Mouse (Mus musculus): Measurements from ENCODE around the gene Gm9887. TPM values are rescaled to one million over a fixed set of nuclear protein-coding genes. Genes with fewer than 3 reads are reported as not detected.
"Not testable (repeated sequence)": the region's sequence is repeated elsewhere in the genome, so short reads cannot be mapped to it uniquely, and the experiment has no call there.

Gm9887 gene
- polyA plus RNA-seq, 1 experiment, result 0.36 TPM

DNA sequence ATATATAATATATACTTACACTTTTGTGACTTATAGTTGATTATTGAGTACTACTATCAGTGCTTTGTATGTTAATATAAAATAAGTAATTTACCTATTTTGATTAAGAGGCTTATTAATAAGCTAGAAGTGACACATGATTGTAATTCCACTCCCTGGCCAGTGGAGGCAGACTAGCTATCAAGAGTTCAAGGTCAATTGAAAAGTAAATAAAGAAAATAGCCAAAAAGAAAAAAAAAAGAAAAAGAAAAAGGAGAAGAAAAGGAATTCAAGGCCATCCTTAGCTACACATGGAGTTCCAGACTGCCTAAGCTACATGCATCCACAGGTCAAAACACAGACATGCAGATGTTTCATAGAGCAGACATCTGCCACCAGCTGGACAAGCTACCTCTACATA is 5.8 kb downstream of the Gm9887 start:
- DNase-seq (ENCODE audit: low read depth), result no peak
- no peak for TF ChIP-seq POLR2A (IDR thresholded peaks at IDR 0.05; ENCODE audit: borderline replicate concordance, extremely low read depth, insufficient read depth, insufficient read length, poor library complexity, severe bottlenecking)
- TF ChIP-seq CTCF (IDR thresholded peaks at IDR 0.05; ENCODE audit: borderline replicate concordance, extremely low read depth, insufficient read depth, insufficient read length), result no peak

GRCm38 (mm10) chr12:69365757-69366156 is 6.5 kb downstream of the Gm9887 start:
- no peak for TF ChIP-seq CTCF (IDR thresholded peaks at IDR 0.05; ENCODE audit: borderline replicate concordance, extremely low read depth, insufficient read depth, insufficient read length)
- no peak for TF ChIP-seq POLR2A (IDR thresholded peaks at IDR 0.05; ENCODE audit: borderline replicate concordance, extremely low read depth, insufficient read depth, insufficient read length, poor library complexity, severe bottlenecking)
- DNase-seq (ENCODE audit: low read depth), result no peak

GRCm38 (mm10) chr12:69363899-69364762 is 8.1 kb downstream of the Gm9887 start:
- peak; percentile 46; the same call in 1 of the 2 replicates for TF ChIP-seq CTCF (IDR thresholded peaks at IDR 0.05; ENCODE audit: borderline replicate concordance, extremely low read depth, insufficient read depth, insufficient read length)
- TF ChIP-seq POLR2A (IDR thresholded peaks at IDR 0.05; ENCODE audit: borderline replicate concordance, extremely low read depth, insufficient read depth, insufficient read length, poor library complexity, severe bottlenecking), result peak; percentile 42; the same call in 1 of the 2 replicates
- peak; percentile 72 for DNase-seq (ENCODE audit: low read depth)

GRCm38 (mm10) chr12:69363110-69363509 is 9.1 kb downstream of the Gm9887 start:
- not testable (repeated sequence) for DNase-seq (ENCODE audit: low read depth)

DNA sequence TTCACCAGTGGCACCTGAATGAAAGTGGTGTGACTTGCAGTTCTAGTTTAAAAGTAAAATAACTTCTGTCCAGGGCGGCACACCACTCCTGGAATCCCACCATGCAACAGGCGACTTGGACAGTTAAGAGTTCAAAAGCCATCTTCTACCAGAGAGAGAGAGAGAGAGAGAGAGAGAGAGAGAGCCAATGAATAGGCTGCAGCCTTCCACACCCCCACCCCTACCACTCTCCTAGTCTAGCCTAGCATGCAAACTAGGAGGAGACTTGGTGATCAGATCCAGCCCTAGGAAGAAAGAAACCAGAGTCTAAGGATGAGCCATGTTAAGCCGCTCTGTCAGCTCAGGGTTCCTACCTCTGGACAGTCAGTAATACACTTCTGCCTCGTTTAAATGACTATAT is 9.9 kb downstream of the Gm9887 start:
- TF ChIP-seq CTCF (IDR thresholded peaks at IDR 0.05; ENCODE audit: borderline replicate concordance, extremely low read depth, insufficient read depth, insufficient read length) (no peak), POLR2A (IDR thresholded peaks at IDR 0.05; ENCODE audit: borderline replicate concordance, extremely low read depth, insufficient read depth, insufficient read length, poor library complexity, severe bottlenecking) (no peak)
- DNase-seq (ENCODE audit: low read depth), result no peak

DNA sequence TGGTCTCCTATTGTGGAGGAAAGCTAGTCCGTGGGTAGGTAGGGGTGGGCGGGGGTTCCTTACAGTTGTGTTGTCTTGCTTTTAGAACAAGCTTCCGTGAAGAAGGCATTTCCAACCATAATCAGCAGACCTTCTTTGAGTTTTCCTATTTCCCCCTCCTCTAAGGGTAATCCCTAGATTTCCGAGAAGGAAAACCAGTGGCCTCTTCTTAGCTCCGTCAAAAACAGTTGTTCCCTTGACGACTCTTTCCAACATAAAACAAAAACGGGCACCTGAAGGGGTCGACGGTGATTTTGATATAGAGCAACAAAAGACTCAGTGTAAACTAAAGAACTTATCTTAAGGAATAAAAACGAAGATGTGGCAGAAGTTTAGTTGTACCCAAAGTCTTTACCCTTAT is 10.3 kb downstream of the Gm9887 start:
- no peak for TF ChIP-seq POLR2A (IDR thresholded peaks at IDR 0.05; ENCODE audit: borderline replicate concordance, extremely low read depth, insufficient read depth, insufficient read length, poor library complexity, severe bottlenecking)
- TF ChIP-seq CTCF (IDR thresholded peaks at IDR 0.05; ENCODE audit: borderline replicate concordance, extremely low read depth, insufficient read depth, insufficient read length), result no peak
- DNase-seq (ENCODE audit: low read depth), result no peak

GRCm38 (mm10) chr12:69360997-69361899 is 11.0 kb downstream of the Gm9887 start:
- DNase-seq (ENCODE audit: low read depth), result peak; percentile 99

DNA sequence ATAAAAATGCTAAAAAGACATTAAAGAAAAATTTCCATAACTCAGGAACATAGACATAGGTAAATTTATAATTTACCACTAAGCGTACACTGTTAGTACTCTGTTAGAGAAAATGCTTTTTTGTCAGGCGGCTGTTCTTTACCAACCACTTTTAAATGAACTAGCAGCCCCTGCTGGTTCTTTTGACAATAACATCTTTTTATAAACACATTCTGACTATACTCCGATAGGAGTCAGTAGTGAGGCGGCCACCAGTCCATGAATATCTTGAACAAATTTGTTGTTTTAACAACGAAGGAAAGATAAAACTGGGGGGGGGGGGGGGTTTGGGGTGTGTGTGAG is 11.6 kb downstream of the Gm9887 start:
- TF ChIP-seq CTCF (IDR thresholded peaks at IDR 0.05; ENCODE audit: borderline replicate concordance, extremely low read depth, insufficient read depth, insufficient read length) (peak; percentile 42; the same call in 1 of the 2 replicates), POLR2A (IDR thresholded peaks at IDR 0.05; ENCODE audit: borderline replicate concordance, extremely low read depth, insufficient read depth, insufficient read length, poor library complexity, severe bottlenecking) (no peak)
- peak; percentile 87 for DNase-seq (ENCODE audit: low read depth)

GRCm38 (mm10) chr12:69357300-69357646 is 15.0 kb downstream of the Gm9887 start:
- DNase-seq (ENCODE audit: low read depth), result no peak

DNA sequence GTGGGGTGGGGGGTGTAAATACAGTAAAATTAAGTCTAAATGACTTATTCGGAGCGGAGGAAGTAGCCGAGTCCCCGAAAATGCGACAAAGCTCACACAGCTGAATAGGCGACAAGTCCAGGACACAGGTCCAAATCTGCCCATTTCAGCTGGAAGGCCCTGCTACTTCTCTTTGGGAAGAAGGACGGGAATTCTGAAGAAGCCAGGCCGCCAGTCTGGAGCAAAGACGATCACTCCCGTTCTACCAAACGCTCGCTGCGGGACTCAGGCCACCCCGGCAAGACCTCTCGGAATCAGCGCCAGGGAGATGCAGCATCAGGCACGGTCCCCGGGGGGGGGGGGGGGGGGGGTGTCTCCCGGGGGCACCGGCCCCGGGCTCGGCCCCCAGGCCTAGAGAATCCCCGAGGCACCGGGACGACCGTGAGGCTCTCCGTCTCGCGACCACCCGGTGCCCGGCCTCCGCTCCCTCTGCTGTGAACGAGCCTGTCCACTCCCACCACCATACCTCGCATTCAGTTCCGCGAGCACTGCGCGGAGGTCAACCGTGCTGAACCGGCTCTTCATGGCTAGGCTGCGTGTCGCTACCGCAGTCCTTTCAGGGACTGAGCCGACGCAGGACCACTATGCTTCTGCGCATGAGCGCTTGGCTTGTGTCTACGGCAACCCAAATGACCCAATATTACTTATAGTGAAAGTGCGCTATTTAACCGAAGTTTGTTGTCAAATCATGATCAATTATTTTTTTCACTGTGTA is 15.5 kb downstream of the Gm9887 start, which contains the start of gene Nemf:
Nemf (minus strand) TSS at position 620 of the 754 bp plus-strand sequence.
- DNase-seq (ENCODE audit: low read depth), result peak; percentile 96
- TF ChIP-seq CTCF (IDR thresholded peaks at IDR 0.05; ENCODE audit: borderline replicate concordance, extremely low read depth, insufficient read depth, insufficient read length) (no peak), POLR2A (IDR thresholded peaks at IDR 0.05; ENCODE audit: borderline replicate concordance, extremely low read depth, insufficient read depth, insufficient read length, poor library complexity, severe bottlenecking) (peak; percentile 61; the same call in 1 of the 2 replicates)

More at GRCm38 (mm10) chr12:69357300-69357646, 15.0 kb downstream of the Gm9887 start:
- TF ChIP-seq POLR2A (IDR thresholded peaks at IDR 0.05; ENCODE audit: borderline replicate concordance, extremely low read depth, insufficient read depth, insufficient read length, poor library complexity, severe bottlenecking), result no peak
- no peak for TF ChIP-seq CTCF (IDR thresholded peaks at IDR 0.05; ENCODE audit: borderline replicate concordance, extremely low read depth, insufficient read depth, insufficient read length)

DNA sequence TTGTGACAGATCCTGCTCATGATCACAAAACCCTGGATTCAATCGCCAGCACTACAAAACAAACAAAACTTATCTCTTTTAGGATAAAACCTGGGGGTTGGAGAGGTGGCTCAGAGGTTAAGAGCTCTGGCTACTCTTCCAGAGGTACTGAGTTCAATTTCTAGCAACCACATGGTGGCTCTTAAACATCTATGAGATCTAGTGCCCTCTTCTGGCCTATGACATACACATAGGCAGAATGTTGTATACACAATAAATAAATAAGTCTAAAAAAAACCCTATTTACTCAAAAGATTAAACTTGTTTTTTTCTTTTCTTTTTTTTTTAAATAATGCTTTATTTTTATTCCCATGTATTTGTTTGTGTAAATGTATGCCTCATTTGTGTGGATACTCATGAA is 20.6 kb downstream of the Gm9887 start:
- DNase-seq (ENCODE audit: low read depth), result peak; percentile 28
- TF ChIP-seq CTCF (IDR thresholded peaks at IDR 0.05; ENCODE audit: borderline replicate concordance, extremely low read depth, insufficient read depth, insufficient read length) (no peak), POLR2A (IDR thresholded peaks at IDR 0.05; ENCODE audit: borderline replicate concordance, extremely low read depth, insufficient read depth, insufficient read length, poor library complexity, severe bottlenecking) (no peak)
